Mouse (Mus musculus) erythroblast, embryonic 14.5 days (primary cell): ENCODE measurements around the gene P3h2.

Source experiments
- GATA1 ChIP-seq: IDR thresholded peaks from 2 replicates; pipeline ENCODE4 v1.6.1; 2012; ENCODE audit warnings: low read length, inconsistent platforms, mixed read lengths
- TAL1 ChIP-seq: IDR thresholded peaks from 3 replicates; pipeline ENCODE4 v1.6.1; 2012; ENCODE audit warnings: low read length, inconsistent platforms, mixed read lengths

GRCm38 (mm10) chr16:26049393-26050087, 56.0 kb downstream of the P3h2 start:
- TF ChIP-seq GATA1 (no peak), TAL1 (no peak)
